Mouse (Mus musculus): ENCODE results near the gene Nprl3.
A peak's percentile ranks its signal among the peaks of the same experiment; 100 is the strongest.

Gene Nprl3

DNA sequence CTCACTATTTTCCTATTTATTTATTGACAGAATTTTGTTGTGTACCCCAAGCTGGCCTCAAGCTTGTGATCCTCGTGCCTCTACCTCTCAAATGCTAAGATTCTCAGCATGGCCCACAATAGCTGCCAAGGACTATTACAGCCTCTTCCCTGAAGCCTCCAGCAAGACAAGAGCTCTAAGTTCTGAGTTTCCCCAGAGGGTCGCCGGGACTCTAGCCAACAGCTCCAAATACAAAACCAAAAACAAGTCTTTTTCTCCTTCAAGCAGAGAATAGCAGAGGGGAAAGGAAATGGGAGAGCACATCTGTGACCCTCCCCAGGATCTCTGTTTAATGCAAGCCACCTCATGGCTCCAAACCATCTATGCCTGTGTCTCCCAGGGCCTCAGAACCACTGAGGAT is 23.4 kb downstream of the Nprl3 start:
- no peak for DNase-seq

GRCm38 (mm10) chr11:32243205-32243955 is 24.1 kb downstream of the Nprl3 start:
- DNase-seq: no peak

DNA sequence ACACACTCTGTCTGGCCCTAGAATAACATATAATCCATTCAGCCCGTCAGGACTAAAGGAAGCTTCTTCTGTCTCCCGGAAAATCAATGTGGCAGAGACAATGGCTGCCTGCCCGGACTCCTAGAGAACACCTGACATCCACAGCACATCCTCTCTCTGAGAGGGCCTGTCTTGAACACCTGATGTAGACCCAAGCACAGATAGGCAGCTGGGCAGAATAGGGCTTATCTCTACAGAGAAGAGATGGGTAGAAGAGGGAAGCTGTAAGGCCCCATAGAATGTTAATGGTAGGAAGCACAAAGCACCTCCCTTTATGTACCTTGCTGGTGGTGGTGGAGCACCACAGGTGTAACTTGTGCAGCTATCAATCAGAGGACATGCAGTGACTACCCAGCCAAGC is 25.3 kb downstream of the Nprl3 start:
- no peak for DNase-seq

DNA sequence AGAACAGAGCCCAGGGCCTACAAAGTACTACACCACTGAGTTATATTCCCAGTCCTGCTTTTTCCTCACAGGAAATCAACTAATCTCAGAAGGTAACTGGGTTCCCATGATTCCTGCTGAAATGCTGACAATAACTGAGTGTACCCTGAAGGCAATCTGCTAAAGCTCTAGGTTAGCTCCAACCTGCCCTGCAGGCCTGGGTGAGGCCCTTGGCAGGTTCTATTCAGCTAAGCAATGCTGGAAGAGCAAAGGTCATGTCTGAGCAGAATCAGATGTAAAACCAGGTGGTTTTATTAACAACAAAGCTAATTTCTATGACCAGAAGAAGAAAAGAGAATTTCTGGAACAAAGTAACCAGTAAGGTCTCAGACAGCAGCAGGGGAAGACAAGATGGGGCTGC is 26.1 kb downstream of the Nprl3 start:
- DNase-seq: no peak

DNA sequence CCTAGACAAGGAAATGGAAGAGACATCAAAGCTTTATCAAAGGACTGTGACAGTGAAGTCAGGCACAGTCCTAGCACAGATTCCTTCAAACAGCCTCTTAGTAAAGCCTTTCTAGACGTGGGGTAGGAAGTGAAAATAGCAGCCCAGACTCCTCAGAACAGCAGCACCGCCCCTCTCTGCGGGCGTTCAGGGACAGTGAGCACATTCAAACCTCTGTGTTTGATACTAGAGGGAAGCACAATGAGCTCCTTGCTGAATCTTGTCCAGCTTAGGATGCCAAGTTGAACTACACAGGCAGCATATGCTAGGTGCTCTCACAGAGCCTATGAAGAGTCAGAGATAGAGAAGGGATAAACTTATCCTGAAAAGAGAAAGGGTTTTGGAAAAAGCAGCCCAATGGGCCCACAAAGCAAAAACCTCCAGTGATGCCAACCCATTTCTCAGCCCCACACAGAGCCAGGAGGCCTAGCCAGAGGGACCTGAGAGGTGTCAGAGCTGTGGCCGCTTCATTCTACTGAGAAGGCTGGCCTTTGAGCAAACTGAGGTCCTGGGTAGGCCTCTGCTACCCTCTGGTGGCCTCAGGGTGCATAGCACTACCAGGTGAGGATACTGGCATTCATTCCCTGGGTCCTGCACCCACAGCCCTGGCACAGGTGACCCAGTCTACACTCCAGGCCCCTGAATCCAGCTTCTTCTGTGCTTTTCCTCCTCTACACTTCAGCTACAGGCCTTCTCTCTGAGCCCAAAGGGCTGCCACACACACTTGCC is 29.2 kb downstream of the Nprl3 start:
- peak; percentile 65 for DNase-seq

GRCm38 (mm10) chr11:32237411-32237795 is 30.1 kb downstream of the Nprl3 start:
- DNase-seq: no peak

DNA sequence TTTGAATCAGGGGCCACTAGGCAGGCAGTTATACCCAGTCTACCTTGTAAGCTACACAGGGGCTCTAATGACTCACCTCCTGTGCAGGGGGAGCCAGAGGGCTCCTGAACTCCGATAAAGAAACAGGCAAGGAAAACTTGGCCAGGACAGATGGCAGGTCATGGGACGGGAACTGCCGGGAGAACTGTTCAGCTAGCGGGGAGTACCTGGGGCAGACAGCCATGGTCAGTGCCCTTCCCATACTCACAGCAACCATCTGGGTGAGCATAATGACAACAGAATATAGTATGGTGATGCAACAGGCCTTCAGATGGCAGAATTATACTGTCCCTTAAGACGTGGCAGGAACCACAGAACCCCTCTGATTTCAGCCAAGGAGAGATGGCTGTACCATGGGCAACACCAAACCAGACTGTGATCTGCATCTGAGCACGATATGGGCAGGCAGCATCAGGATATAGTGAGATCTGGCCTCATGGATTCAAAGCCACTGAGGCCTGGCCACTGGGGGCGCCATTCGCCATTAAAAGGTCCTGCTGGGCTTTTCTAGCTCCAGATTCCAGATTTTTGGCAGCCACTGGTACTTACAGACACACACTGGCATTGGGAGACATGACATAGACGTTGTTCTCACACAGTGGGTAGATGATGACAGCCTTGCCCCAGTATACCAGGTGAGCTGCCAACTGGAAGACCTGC is 30.6 kb downstream of the Nprl3 start:
- peak; percentile 46 for DNase-seq

GRCm38 (mm10) chr11:32236132-32236531 is 31.4 kb downstream of the Nprl3 start:
- no peak for DNase-seq

GRCm38 (mm10) chr11:32235646-32236045 is 31.9 kb downstream of the Nprl3 start:
- DNase-seq: peak; percentile 61

- peak; percentile 14 for DNase-seq
These were observed 32.6 kb downstream of the Nprl3 start for GRCm38 (mm10) chr11:32234816-32235485.

DNA sequence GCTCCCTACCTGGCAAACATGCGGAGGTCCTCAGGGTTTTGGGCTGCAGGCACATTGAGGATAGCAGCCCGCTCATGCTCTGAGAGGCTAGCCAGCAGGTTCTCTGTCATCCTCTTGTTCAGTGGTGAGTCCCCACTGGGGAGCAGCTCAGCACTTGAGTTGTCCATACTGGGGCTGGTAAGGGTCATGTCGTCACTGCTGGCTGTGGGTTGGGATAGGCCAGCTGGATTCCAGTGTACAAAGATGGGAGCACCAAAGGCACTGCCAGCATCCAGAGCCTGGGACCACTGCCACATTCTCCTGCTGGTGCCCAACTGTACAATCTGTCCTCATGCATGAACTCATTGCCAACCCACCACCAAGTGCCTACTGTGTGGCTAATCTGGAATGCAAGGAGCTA is 33.6 kb downstream of the Nprl3 start:
- peak; percentile 53 for DNase-seq

DNA sequence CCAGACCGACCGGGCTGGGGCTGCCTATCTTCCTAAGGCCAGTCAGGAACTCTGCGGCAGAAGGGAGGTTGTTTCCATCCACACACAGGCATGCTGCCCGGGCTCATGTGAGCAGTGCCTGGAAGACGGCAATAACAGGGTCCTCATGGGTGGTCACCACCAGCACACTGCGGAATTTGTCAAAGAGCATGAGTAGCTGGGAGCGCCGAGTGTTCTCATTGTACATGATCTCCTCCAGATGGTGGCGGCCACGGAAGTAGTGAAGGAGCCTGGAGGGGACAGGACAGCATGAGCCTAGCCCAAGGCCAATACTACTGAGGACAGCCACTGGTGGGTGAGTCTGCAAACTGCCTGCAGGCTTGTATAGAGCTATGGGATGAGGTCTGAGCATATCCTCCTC is 34.7 kb downstream of the Nprl3 start:
- DNase-seq: no peak

DNA sequence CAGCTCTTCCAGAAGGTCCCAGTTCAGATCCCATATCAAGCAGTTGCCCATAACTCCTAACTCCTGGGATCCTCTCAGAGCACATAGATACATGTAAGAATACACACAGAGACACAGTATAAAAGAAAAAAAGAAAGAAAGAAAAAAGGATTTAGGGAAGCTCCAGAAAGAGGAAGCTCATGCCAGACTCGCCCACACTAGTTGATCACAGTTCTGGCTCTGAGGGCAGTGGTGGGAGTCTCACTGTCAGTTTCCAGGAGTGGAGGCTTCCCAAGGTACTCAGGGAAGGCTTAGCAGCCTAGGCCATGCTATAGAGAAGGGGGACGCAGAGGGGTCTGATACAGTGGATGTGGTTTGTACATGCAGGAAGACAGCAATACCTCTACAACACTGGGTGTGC is 36.4 kb downstream of the Nprl3 start:
- DNase-seq: no peak

DNA sequence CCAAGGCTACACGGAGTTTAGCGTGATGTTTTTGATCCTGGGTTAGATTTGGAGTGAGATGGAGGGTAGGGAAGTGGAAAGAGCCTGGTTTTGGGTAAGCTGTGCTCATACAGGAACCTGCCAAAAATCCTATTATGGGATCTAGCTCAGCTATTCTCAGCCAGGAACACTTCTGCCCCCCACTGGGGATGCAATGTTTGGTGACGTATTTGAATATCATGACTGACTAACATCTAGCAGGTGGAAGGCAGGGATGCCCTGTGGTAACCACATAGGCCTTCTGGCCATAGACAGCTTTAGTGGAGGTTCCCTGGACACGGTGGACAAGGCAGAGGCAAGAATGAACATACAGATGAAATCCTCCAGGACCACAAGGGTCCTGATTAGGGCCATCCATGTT is 37.3 kb downstream of the Nprl3 start:
- DNase-seq: peak; percentile 70

DNA sequence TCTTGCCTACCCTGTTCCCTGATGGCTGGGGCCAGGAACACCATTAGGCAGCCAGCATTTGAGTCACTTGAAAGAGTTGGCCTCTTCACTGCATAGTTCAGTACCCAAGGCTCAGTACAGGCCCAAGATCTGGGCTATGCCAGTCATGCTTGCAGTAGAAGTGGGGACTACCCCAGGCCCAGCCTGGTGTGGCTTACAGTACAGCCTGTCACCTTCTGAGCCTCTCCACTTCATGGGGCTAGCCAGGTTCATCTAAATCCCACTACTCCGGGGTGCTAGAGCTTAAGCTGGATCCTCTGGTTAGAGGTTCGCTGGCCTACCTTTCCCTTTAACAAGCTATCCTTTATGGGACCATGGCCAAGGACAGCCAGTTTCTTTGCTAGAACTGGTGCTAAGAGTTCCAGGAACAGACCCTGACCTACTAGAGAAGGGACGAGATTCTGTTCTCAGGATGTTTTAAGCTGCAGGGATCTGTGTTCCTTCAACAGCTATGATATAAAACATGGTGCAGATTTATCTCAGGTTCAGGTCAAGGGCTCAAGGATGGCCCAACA is 39.1 kb downstream of the Nprl3 start:
- DNase-seq: no peak

GRCm38 (mm10) chr11:32227555-32227954 is 40.0 kb downstream of the Nprl3 start:
- DNase-seq: no peak

DNA sequence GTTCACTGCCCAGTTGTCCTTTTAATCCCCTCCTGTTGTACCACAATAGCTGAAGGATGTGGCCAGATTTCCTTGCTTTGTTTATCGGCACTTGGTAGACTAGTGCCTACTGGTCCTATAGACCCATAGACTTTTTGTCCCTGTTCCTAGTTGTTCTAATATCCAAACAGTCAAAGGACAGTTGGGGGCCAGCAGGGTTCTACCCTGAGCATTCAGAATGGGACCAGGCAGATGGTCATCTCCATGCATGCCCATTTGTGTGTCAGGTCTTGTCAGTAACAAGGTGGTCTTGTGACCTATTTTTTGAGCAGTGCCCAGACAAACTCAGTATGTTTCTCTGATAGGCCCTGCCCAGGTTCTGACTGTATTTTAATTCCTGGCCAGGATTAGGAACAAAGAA is 40.5 kb downstream of the Nprl3 start:
- DNase-seq: no peak

DNA sequence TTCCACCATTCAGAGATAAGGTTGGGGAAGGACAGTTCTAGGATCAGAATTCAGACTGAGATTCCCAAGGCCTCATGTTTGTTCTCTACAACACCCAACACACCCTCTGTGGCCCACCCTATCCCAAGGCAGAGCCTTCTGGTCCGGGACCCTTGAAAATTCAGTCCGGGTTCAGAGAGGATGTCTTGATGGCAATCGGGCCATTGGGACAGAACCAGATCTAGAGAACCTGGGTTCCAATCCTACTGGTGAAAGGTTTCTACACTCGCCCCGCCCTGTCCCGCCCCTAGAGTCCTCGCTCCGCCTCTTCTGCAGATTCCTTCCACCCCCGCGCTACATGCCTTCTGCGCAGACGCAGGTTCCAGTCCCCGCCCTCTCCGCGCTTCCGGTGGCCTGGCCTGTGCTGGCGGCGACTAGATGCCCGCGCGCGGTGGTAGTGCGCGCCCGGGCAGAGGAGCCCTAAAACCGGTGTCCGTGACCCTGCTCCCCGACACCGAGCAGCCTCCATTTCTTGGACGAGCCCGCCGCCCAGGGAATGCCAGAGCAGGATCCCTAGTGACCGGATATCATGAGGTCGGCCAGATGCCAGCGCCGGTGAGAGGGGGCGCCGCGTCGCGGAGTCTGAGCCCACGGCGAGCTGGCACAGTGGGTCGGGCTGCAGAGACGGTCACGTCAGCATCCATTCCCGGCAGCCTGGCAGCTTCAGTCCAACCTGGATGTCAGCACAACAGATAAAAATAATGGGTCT is 41.2 kb downstream of the Nprl3 start, which contains the start of gene Mpg:
Mpg (plus strand) TSS at position 382 of the 748 bp plus-strand sequence.
- DNase-seq: peak; percentile 90

GRCm38 (mm10) chr11:32225222-32226104 is 42.0 kb downstream of the Nprl3 start:
- no peak for DNase-seq

GRCm38 (mm10) chr11:32224468-32225139 is 42.9 kb downstream of the Nprl3 start:
- DNase-seq: peak; percentile 67

Measured in layer of hippocampus, adult 9-11 months (tissue).